Mouse (Mus musculus) ES-E14 (cell line): ENCODE measurements around the gene Uqcrfs1.

Source experiments
- MAFK ChIP-seq: IDR thresholded peaks from 2 replicates; pipeline ENCODE4 v1.6.1; 2014; ENCODE audit warnings: mild to moderate bottlenecking, low read depth, low read length, inconsistent platforms; ENCODE audit not compliant: insufficient read depth
- ZC3H11A ChIP-seq: IDR thresholded peaks from 2 replicates; pipeline ENCODE4 v1.6.1; 2012; ENCODE audit warnings: low read depth, mild to moderate bottlenecking, inconsistent platforms, low read length, borderline replicate concordance
- ZNF384 ChIP-seq: IDR thresholded peaks from 2 replicates; pipeline ENCODE4 v1.6.1; 2012; ENCODE audit warnings: low read depth, low read length, inconsistent platforms

DNA sequence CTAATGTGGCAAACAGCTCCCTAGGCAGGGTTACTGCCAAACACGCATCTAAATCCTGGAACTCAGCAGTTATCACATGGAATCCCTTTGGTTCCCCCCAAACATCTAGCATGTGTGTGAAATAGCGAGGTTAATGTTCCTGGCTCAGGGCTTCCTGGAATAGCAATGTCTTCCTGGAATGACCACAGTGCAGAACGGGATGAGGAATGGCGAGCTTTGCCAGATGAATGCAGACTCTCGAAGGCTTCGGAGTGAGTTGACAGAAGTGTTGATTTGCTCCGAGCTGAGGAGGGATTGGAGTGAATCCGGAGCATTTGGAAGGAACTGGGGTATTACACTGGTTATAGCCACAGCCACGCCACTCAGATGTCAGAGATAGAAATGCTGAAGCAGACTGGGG, 21.2 kb downstream of the Uqcrfs1 start:
- TF ChIP-seq MAFK (no peak), ZC3H11A (no peak), ZNF384 (no peak)
